Mouse (Mus musculus) E14TG2a.4 (cell line): Measurements from ENCODE around the gene Lrr1.

Experiments
- CTCF ChIP-seq: conservative IDR thresholded peaks from 2 replicates; pipeline ENCODE4 v1.5.1; 2014; ENCODE audit warnings: low read length
- NANOG ChIP-seq: IDR thresholded peaks from 2 replicates; pipeline ENCODE4 v1.6.1; 2014; ENCODE audit warnings: borderline replicate concordance, low read length, mixed read lengths
- POU5F1 ChIP-seq: IDR thresholded peaks from 2 replicates; pipeline ENCODE4 v1.6.1; 2014; ENCODE audit warnings: low read length, borderline replicate concordance

DNA sequence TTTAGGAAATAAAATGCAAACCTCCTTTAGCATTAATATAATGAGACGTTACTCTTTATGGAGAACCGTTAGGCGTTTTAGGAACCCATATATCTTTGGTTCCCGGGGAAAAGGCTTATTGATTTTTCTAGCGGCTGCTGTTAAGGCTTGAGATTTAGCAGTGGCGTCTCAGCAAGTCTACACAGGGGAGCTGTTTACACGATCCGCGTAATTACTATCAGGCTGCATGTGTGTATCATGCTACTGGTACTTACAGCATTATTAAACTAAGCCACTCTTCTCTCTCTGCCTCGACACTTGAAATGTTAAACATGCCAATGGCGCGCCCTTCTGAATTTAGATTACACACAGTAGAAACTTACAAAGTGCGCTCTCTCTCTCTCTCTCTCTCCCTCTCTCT, 18.6 kb upstream of the Lrr1 start:
- TF ChIP-seq CTCF (no peak), POU5F1 (no peak), NANOG (no peak)
